Mouse (Mus musculus): ENCODE data around the gene Ccr7. TPM values are rescaled to one million over a fixed set of nuclear protein-coding genes. Genes with fewer than 3 reads are reported as not detected.

Gene Ccr7
- polyA plus RNA-seq, 1 experiment from 2014 or later, result 0.61 TPM

DNA sequence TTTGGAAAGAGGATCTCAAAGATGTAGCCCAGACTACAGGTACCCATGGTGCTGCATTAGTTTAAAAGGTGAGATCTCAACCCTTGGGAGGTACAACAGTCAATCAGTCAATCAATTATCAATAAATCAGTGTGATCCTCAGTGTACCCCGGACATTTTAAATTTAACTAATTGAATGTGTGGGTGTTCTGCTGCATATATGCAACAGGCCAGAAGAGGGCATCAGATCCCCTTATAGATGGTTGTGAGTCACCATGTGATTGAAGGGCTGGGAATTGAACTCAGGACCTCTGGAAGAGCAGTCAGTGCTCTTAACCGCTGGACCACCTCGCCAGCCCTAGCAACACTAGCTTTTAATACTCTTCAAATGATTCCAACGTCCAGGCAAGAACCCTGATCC is 17.1 kb upstream of the Ccr7 start:
- no peak overlapping the region for H3K4me3 ChIP-seq (ENCODE audit: low read depth, low read length)
- H3K9ac ChIP-seq (ENCODE audit: low read length), result no peak overlapping the region
- DNase-seq (ENCODE audit: low spot score) (no peak), ATAC-seq (replicated peaks; ENCODE audit: low FRiP score, low TSS enrichment, low read depth) (no peak)
- H3K4me1 ChIP-seq (replicated peaks; ENCODE audit: control insufficient read depth, insufficient read depth, low read length), result no peaks in the 10 kb centered on the region
- no peaks in the 10 kb centered on the region for H3K27me3 ChIP-seq (replicated peaks; ENCODE audit: control insufficient read depth, insufficient read depth, low read length)
- WGBS, result 73% methylated on average over 4 of the region's 4 CpGs
- 0 out of 2 replicates have a peak, but pooled peaks cover 3% of the 10 kb centered on the region for H3K9me3 ChIP-seq (ENCODE audit: control insufficient read depth, low read length)
- H3K36me3 ChIP-seq (ENCODE audit: control insufficient read depth, insufficient read depth, low read length), result no peaks in the 10 kb centered on the region
- H3K4me2 ChIP-seq (ENCODE audit: low read length), result no peak overlapping the region
- H3K27ac ChIP-seq (ENCODE audit: low read depth), result no peak overlapping the region

DNA sequence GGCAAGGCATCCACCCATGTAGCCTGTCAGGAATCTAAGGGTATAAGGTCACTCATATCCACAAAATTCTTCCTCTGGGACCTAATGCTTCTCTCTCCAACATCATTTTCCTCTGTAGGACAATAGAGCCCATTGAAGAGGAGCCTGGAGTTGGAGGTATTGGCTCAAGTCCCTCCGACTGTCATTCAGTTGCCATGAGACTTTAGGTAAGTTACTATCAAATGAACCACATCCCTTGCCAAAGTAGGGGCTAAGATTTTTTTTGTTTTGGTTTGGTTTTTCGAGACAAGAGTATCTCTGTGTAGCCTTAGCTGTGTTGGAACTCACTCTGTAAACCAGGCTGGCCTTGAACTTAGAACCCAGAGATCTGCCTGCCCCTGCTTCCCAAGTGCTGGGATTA is 16.6 kb upstream of the Ccr7 start:
- DNase-seq (ENCODE audit: low spot score) (no peak), ATAC-seq (replicated peaks; ENCODE audit: low FRiP score, low TSS enrichment, low read depth) (no peak)
- 82% methylated on average over 2 of the region's 2 CpGs for WGBS
- Histone ChIP-seq H3K27me3 (replicated peaks; ENCODE audit: control insufficient read depth, insufficient read depth, low read length) (no peaks in the 10 kb centered on the region), H3K9me3 (ENCODE audit: control insufficient read depth, low read length) (0 out of 2 replicates have a peak, but pooled peaks cover 3% of the 10 kb centered on the region), H3K4me1 (replicated peaks; ENCODE audit: control insufficient read depth, insufficient read depth, low read length) (no peaks in the 10 kb centered on the region), H3K4me3 (ENCODE audit: low read depth, low read length) (no peak overlapping the region), H3K4me2 (ENCODE audit: low read length) (no peak overlapping the region), H3K9ac (ENCODE audit: low read length) (no peak overlapping the region), H3K36me3 (ENCODE audit: control insufficient read depth, insufficient read depth, low read length) (no peaks in the 10 kb centered on the region), H3K27ac (ENCODE audit: low read depth) (no peak overlapping the region)

DNA sequence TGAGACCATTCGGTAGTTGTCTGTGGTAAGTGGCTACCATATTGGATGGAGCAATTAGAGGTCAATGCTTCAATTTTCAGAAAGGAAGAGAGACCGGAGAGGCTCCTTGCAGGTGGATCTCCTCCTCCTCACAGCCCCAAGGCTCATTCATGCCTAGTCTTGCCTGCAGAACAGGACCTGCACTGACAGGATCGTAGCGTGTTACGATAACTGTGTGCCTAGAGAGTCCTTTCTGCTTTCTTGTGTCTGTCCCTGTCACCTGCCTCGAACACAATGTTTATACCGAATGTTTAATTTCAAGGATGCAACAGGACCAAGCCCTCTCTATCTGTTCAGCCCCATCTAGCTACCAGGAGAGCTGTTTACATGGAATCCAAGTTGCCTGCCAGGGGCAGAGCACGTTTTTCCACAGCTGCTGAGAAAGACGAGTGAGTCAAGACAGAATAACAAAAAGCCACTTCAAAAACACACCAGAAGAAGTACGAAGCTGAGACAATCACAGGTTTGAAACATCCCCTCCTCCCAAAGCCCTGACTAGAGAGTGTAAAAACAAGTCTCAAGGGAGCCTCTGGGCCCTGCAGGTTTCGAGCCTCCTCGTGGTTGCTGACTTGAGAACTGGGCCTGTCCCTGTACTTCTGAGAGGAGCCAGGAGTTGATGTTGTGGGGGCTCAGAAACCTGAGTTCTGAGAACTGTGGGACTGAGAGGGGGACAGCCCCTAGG is 15.8 kb upstream of the Ccr7 start:
- WGBS, result 64% methylated on average over 12 of the region's 12 CpGs
- no peak overlapping the region for H3K4me2 ChIP-seq (ENCODE audit: low read length)
- no peak overlapping the region for H3K9ac ChIP-seq (ENCODE audit: low read length)
- ATAC-seq (replicated peaks; ENCODE audit: low FRiP score, low TSS enrichment, low read depth), result no peak
- no peak for DNase-seq (ENCODE audit: low spot score)
- no peak overlapping the region for H3K27ac ChIP-seq (ENCODE audit: low read depth)
- no peaks in the 10 kb centered on the region for H3K4me1 ChIP-seq (replicated peaks; ENCODE audit: control insufficient read depth, insufficient read depth, low read length)
- H3K36me3 ChIP-seq (ENCODE audit: control insufficient read depth, insufficient read depth, low read length), result no peaks in the 10 kb centered on the region
- no peak overlapping the region for H3K4me3 ChIP-seq (ENCODE audit: low read depth, low read length)
- no peaks in the 10 kb centered on the region for H3K27me3 ChIP-seq (replicated peaks; ENCODE audit: control insufficient read depth, insufficient read depth, low read length)
- H3K9me3 ChIP-seq (ENCODE audit: control insufficient read depth, low read length), result 0 out of 2 replicates have a peak, but pooled peaks cover 3% of the 10 kb centered on the region

DNA sequence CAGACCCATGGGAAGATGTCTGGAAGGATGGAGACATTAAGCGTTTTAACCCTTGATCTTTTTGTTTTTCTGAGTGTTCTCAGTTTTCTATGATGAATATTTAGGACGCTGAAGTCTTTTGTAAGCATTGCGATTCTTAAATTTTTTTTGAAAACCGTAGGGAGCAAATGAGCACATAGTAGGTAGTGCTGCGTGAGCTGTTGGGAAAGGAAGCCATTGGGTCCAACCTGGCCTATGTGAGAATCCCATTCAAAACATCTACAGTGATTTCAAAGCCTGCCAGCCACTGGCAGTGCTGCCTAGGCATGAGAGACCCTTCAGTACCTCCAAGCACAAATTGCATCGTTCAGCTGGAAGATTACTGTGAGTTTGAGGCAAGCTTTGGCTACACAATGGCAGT is 15.1 kb upstream of the Ccr7 start:
- ATAC-seq (replicated peaks; ENCODE audit: low FRiP score, low TSS enrichment, low read depth) (no peak), DNase-seq (ENCODE audit: low spot score) (no peak)
- 91% methylated on average over 6 of the region's 6 CpGs for WGBS
- Histone ChIP-seq H3K27me3 (replicated peaks; ENCODE audit: control insufficient read depth, insufficient read depth, low read length) (no peaks in the 10 kb centered on the region), H3K9ac (ENCODE audit: low read length) (no peak overlapping the region), H3K27ac (ENCODE audit: low read depth) (no peak overlapping the region), H3K9me3 (ENCODE audit: control insufficient read depth, low read length) (0 out of 2 replicates have a peak, but pooled peaks cover 3% of the 10 kb centered on the region), H3K4me3 (ENCODE audit: low read depth, low read length) (no peak overlapping the region), H3K4me1 (replicated peaks; ENCODE audit: control insufficient read depth, insufficient read depth, low read length) (no peaks in the 10 kb centered on the region), H3K4me2 (ENCODE audit: low read length) (no peak overlapping the region), H3K36me3 (ENCODE audit: control insufficient read depth, insufficient read depth, low read length) (no peaks in the 10 kb centered on the region)

DNA sequence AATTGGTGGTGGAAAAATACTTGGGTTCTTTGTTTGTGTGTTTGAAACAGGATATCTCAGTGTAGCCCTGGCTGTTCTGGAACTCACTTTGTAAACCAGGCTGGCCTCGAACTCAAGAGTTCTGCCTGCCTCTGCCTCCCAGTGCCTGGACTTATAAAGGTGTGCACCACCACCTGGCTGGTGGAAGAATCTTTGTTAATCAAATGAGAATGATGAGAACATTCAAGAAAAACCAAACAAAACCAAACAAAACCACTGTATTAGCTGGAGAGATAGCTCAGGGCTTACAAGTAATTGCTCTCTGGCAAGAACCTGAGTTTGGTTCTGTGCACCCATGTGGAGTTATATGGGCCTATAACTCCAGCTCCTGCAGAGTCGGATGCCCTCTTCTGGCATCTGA is 14.6 kb upstream of the Ccr7 start:
- Histone ChIP-seq H3K4me2 (ENCODE audit: low read length) (no peak overlapping the region), H3K4me3 (ENCODE audit: low read depth, low read length) (no peak overlapping the region), H3K27ac (ENCODE audit: low read depth) (no peak overlapping the region), H3K9ac (ENCODE audit: low read length) (no peak overlapping the region), H3K9me3 (ENCODE audit: control insufficient read depth, low read length) (0 out of 2 replicates have a peak, but pooled peaks cover 3% of the 10 kb centered on the region), H3K27me3 (replicated peaks; ENCODE audit: control insufficient read depth, insufficient read depth, low read length) (no peaks in the 10 kb centered on the region), H3K36me3 (ENCODE audit: control insufficient read depth, insufficient read depth, low read length) (no peaks in the 10 kb centered on the region), H3K4me1 (replicated peaks; ENCODE audit: control insufficient read depth, insufficient read depth, low read length) (no peaks in the 10 kb centered on the region)
- ATAC-seq (replicated peaks; ENCODE audit: low FRiP score, low TSS enrichment, low read depth) (no peak), DNase-seq (ENCODE audit: low spot score) (no peak)
- 91% methylated on average over 2 of the region's 2 CpGs for WGBS

GRCm38 (mm10) chr11:99168030-99168474 is 13.2 kb upstream of the Ccr7 start:
- DNase-seq (ENCODE audit: low spot score) (no peak), ATAC-seq (replicated peaks; ENCODE audit: low FRiP score, low TSS enrichment, low read depth) (no peak)
- Histone ChIP-seq H3K27ac (ENCODE audit: low read depth) (no peak overlapping the region), H3K36me3 (ENCODE audit: control insufficient read depth, insufficient read depth, low read length) (no peaks in the 10 kb centered on the region), H3K9me3 (ENCODE audit: control insufficient read depth, low read length) (no peaks in the 10 kb centered on the region), H3K9ac (ENCODE audit: low read length) (no peak overlapping the region), H3K4me3 (ENCODE audit: low read depth, low read length) (no peak overlapping the region), H3K27me3 (replicated peaks; ENCODE audit: control insufficient read depth, insufficient read depth, low read length) (no peaks in the 10 kb centered on the region), H3K4me2 (ENCODE audit: low read length) (no peak overlapping the region), H3K4me1 (replicated peaks; ENCODE audit: control insufficient read depth, insufficient read depth, low read length) (no peaks in the 10 kb centered on the region)
- WGBS, result 66% methylated on average over 12 of the region's 12 CpGs

DNA sequence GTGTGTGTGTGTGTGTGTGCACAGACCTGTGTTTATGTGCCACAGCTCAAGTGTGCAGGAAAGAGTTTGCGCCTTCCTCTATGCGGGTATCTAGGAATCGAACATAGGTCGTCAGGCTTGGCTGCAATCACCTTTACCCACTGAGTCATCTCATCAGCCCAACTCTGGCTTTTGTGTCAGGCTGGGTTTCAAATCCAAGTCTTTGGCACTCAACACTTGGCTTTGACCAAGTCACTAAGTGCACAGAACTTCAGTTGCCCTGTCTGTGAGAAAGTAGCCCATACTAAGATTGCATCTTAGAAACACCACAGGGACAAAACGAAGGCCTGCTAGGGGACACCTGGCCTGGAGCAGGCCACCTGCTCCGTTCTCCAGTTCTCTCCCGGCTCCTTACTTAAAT is 12.7 kb upstream of the Ccr7 start:
- H3K36me3 ChIP-seq (ENCODE audit: control insufficient read depth, insufficient read depth, low read length), result no peaks in the 10 kb centered on the region
- no peak for DNase-seq (ENCODE audit: low spot score)
- H3K4me2 ChIP-seq (ENCODE audit: low read length), result no peak overlapping the region
- ATAC-seq (replicated peaks; ENCODE audit: low FRiP score, low TSS enrichment, low read depth), result no peak
- H3K9ac ChIP-seq (ENCODE audit: low read length), result no peak overlapping the region
- H3K9me3 ChIP-seq (ENCODE audit: control insufficient read depth, low read length), result no peaks in the 10 kb centered on the region
- no peaks in the 10 kb centered on the region for H3K4me1 ChIP-seq (replicated peaks; ENCODE audit: control insufficient read depth, insufficient read depth, low read length)
- H3K4me3 ChIP-seq (ENCODE audit: low read depth, low read length), result no peak overlapping the region
- H3K27ac ChIP-seq (ENCODE audit: low read depth), result no peak overlapping the region
- no peaks in the 10 kb centered on the region for H3K27me3 ChIP-seq (replicated peaks; ENCODE audit: control insufficient read depth, insufficient read depth, low read length)
- 91% methylated on average over 7 of the region's 7 CpGs for WGBS

- H3K27me3 ChIP-seq (replicated peaks; ENCODE audit: control insufficient read depth, insufficient read depth, low read length), result no peaks in the 10 kb centered on the region
- no peak overlapping the region for H3K27ac ChIP-seq (ENCODE audit: low read depth)
- H3K4me1 ChIP-seq (replicated peaks; ENCODE audit: control insufficient read depth, insufficient read depth, low read length), result no peaks in the 10 kb centered on the region
- no peak overlapping the region for H3K9ac ChIP-seq (ENCODE audit: low read length)
- ATAC-seq (replicated peaks; ENCODE audit: low FRiP score, low TSS enrichment, low read depth) (no peak), DNase-seq (ENCODE audit: low spot score) (no peak)
- H3K4me3 ChIP-seq (ENCODE audit: low read depth, low read length), result no peak overlapping the region
- no peak overlapping the region for H3K4me2 ChIP-seq (ENCODE audit: low read length)
- H3K36me3 ChIP-seq (ENCODE audit: control insufficient read depth, insufficient read depth, low read length), result no peaks in the 10 kb centered on the region
- H3K9me3 ChIP-seq (ENCODE audit: control insufficient read depth, low read length), result no peaks in the 10 kb centered on the region
- 85% methylated on average over 7 of the region's 7 CpGs for WGBS
Observed at GRCm38 (mm10) chr11:99166241-99166640, 11.4 kb upstream of the Ccr7 start.

All from intestine, embryonic 14.5 days (tissue).